Comparison of ENCODE assay signal across 18 mouse cellular contexts in the genomic region with DNA sequence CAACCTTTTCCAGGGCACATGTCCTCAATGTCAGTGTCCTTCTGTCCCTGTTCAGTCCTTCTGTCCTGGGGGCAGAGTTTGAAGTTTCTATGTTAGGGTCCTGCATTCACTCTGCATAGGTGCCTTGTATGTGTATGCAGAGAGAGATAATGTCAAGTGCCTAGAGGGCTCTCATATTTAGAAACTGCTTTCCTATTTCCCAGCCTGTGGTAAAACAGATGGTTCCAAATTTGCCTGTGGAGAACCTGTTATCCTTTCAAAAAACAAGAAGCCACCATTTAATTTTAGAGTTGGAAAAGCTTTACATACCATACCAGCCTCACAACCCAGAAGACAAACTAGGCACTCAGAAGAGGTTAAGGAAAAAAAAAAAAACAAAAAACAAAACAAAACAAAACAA.
"Had no signal": no experiment of that assay in that cellular context is flagged by ENCODE, and none has a peak within 500 bp of the region (broad histone marks: within the 10 kb centered on the region; RNA-seq: fewer than 3 reads in every experiment).

No protein-coding gene starts in this region.

- H3K4me2 ChIP-seq: lung, embryonic 14.5 days; midbrain, embryonic 12.5 days; neural tube, embryonic 13.5 days; neural tube, embryonic 15.5 days had no signal

- H3K9ac ChIP-seq: lung, embryonic 14.5 days; midbrain, embryonic 12.5 days; neural tube, embryonic 13.5 days; neural tube, embryonic 15.5 days had no signal

- ATAC-seq: midbrain, embryonic 16.5 days had no signal

- H3K4me3 ChIP-seq: midbrain, embryonic 10.5 days; midbrain, embryonic 12.5 days; myocyte; neural tube, embryonic 13.5 days; neural tube, embryonic 15.5 days had no signal

- H3K27me3 ChIP-seq: neural tube, embryonic 13.5 days; neural tube, embryonic 15.5 days had no signal

- DNase-seq: lung, embryonic 14.5 days; lung, postnatal 10 days; lung, postnatal 4 days; midbrain, embryonic 14.5 days; retina, postnatal 1 day; right cerebral cortex, adult 18-20 months; right cerebral cortex, postnatal 25 days; right cerebral cortex, postnatal 4 days; spleen, adult 18-20 months; thymus, adult 18-20 months; thymus, postnatal 14 days; thymus, postnatal 36 days had no signal

- H3K36me3 ChIP-seq: midbrain, embryonic 10.5 days; midbrain, embryonic 12.5 days; neural tube, embryonic 13.5 days; neural tube, embryonic 15.5 days had no signal

- H3K27ac ChIP-seq: midbrain, embryonic 10.5 days; midbrain, embryonic 12.5 days; neural tube, embryonic 13.5 days; neural tube, embryonic 15.5 days had no signal

- H3K9me3 ChIP-seq: midbrain, embryonic 10.5 days; midbrain, embryonic 12.5 days; neural tube, embryonic 13.5 days; neural tube, embryonic 15.5 days had no signal
